Mouse (Mus musculus) MEL (cell line): ENCODE measurements around the gene Exph5. TPM values are rescaled to one million over a fixed set of nuclear protein-coding genes. Genes with fewer than 3 reads are reported as not detected.

Experiments used
- DNase-seq: peaks from one replicate; pipeline ENCODE4 v3.0.0; 2011; ENCODE audit warnings: low read depth, low spot score
- H3K27ac ChIP-seq: 2 replicates; pipeline ENCODE4 v1.5.1; 2012; ENCODE audit warnings: low read depth, mild to moderate bottlenecking, control low read depth, low read length, moderate library complexity; ENCODE audit not compliant: control insufficient read depth
- H3K27me3 ChIP-seq, 2 experiments: fragments of 150-350 bp in 1 of 2; sonication (generic) in 1 of 2; 2 replicates each; pipeline ENCODE4 v1.6.1; 2012; ENCODE audit warnings: low read length in 2 of 2, mild to moderate bottlenecking in 2 of 2, improper control_type of control experiment in 1 of 2, moderate library complexity in 1 of 2; ENCODE audit not compliant: insufficient read depth in 2 of 2, control insufficient read depth in 1 of 2
- H3K36me3 ChIP-seq, 2 experiments: 2 replicates each; pipeline ENCODE4 v1.6.1; 2012 to 2014; ENCODE audit warnings: low read length in 2 of 2, improper control_type of control experiment in 1 of 2, inconsistent platforms in 1 of 2, mild to moderate bottlenecking in 1 of 2; ENCODE audit not compliant: insufficient read depth in 2 of 2, control insufficient read depth in 1 of 2
- H3K4me1 ChIP-seq, 2 experiments: fragments of 150-350 bp in 1 of 2; sonication (generic) in 1 of 2; 2 replicates each; pipeline ENCODE4 v1.6.1; 2012; ENCODE audit warnings: low read length in 2 of 2, improper control_type of control experiment in 1 of 2, mild to moderate bottlenecking in 1 of 2; ENCODE audit not compliant: insufficient read depth in 2 of 2, control insufficient read depth in 1 of 2
- H3K4me3 ChIP-seq, 2 experiments: fragments of 150-350 bp in 1 of 2; sonication (generic) in 1 of 2; 2 replicates each; pipeline ENCODE4 v1.5.1; 2012; ENCODE audit warnings: low read depth in 2 of 2, low read length in 2 of 2, mild to moderate bottlenecking in 2 of 2, moderate library complexity in 2 of 2, control low read depth in 1 of 2, improper control_type of control experiment in 1 of 2; ENCODE audit not compliant: control insufficient read depth in 1 of 2, insufficient read depth in 1 of 2
- H3K79me2 ChIP-seq: 2 replicates; pipeline ENCODE4 v1.6.1; 2012; ENCODE audit warnings: mild to moderate bottlenecking, low read length, moderate library complexity; ENCODE audit not compliant: control insufficient read depth, poor library complexity, insufficient read depth
- H3K9ac ChIP-seq: 2 replicates; pipeline ENCODE4 v1.6.1; 2012; ENCODE audit warnings: low read depth, mild to moderate bottlenecking, control low read depth, low read length, moderate library complexity; ENCODE audit not compliant: control insufficient read depth, poor library complexity, severe bottlenecking
- H3K9me3 ChIP-seq: fragments of 150-350 bp; sonication (generic); replicated peaks from 2 replicates; pipeline ENCODE4 v1.6.1; 2012; ENCODE audit warnings: mild to moderate bottlenecking, low read length, improper control_type of control experiment, moderate library complexity; ENCODE audit not compliant: insufficient read depth
- E2F4 ChIP-seq: IDR thresholded peaks from 2 replicates; pipeline ENCODE4 v1.6.1; 2011; ENCODE audit warnings: low read depth, low read length, improper control_type of control experiment, borderline replicate concordance
- ELF1 ChIP-seq: IDR thresholded peaks from 2 replicates; pipeline ENCODE4 v1.6.1; 2014; ENCODE audit warnings: low read depth, mild to moderate bottlenecking, inconsistent platforms, low read length, improper control_type of control experiment, moderate library complexity
- EP300 ChIP-seq, 2 experiments: IDR thresholded peaks; 2 replicates each; pipeline ENCODE4 v1.6.1; 2011; ENCODE audit warnings: improper control_type of control experiment in 2 of 2, low read length in 2 of 2, low read depth in 1 of 2, mild to moderate bottlenecking in 1 of 2
- HCFC1 ChIP-seq: IDR thresholded peaks from 2 replicates; pipeline ENCODE4 v1.6.1; 2012; ENCODE audit warnings: low read depth, mild to moderate bottlenecking, inconsistent platforms, low read length, improper control_type of control experiment, moderate library complexity
- KAT2A ChIP-seq: conservative IDR thresholded peaks from 2 replicates; pipeline ENCODE4 v1.6.1; 2012; ENCODE audit warnings: low read depth, low read length, improper control_type of control experiment, inconsistent platforms
- MAFK ChIP-seq: IDR thresholded peaks from 2 replicates; pipeline ENCODE4 v1.6.1; 2011; ENCODE audit warnings: low read depth, mild to moderate bottlenecking, low read length, improper control_type of control experiment, borderline replicate concordance
- MAX ChIP-seq: IDR thresholded peaks from 2 replicates; pipeline ENCODE4 v1.6.1; 2011; ENCODE audit warnings: low read length, improper control_type of control experiment
- MXI1 ChIP-seq: IDR thresholded peaks from 2 replicates; pipeline ENCODE4 v1.6.1; 2011; ENCODE audit warnings: mild to moderate bottlenecking, low read depth, low read length, improper control_type of control experiment
- NRF1 ChIP-seq: IDR thresholded peaks from 2 replicates; pipeline ENCODE4 v1.6.1; 2014; ENCODE audit warnings: low read depth, mild to moderate bottlenecking, inconsistent platforms, low read length, improper control_type of control experiment, moderate library complexity; ENCODE audit not compliant: poor library complexity, insufficient read depth, severe bottlenecking
- POLR2AphosphoS2 ChIP-seq: IDR thresholded peaks from 2 replicates; pipeline ENCODE4 v1.6.1; 2011; ENCODE audit warnings: low read length, improper control_type of control experiment
- RCOR1 ChIP-seq: IDR thresholded peaks from 2 replicates; pipeline ENCODE4 v1.6.1; 2012; ENCODE audit warnings: low read depth, mild to moderate bottlenecking, inconsistent platforms, low read length, improper control_type of control experiment
- SIN3A ChIP-seq: IDR thresholded peaks from 2 replicates; pipeline ENCODE4 v1.6.1; 2012; ENCODE audit warnings: low read length, improper control_type of control experiment, inconsistent platforms
- TBP ChIP-seq: IDR thresholded peaks from 2 replicates; pipeline ENCODE4 v1.8.0; 2011; ENCODE audit warnings: low read depth, low read length, improper control_type of control experiment
- TCF12 ChIP-seq: IDR thresholded peaks from 2 replicates; pipeline ENCODE4 v1.6.1; 2014; ENCODE audit warnings: low read depth, mild to moderate bottlenecking, inconsistent platforms, low read length, improper control_type of control experiment, moderate library complexity
- UBTF ChIP-seq: IDR thresholded peaks from 2 replicates; pipeline ENCODE4 v1.6.1; 2012; ENCODE audit warnings: low read depth, mild to moderate bottlenecking, inconsistent platforms, low read length, improper control_type of control experiment, moderate library complexity, borderline replicate concordance; ENCODE audit not compliant: insufficient read depth
- USF1 ChIP-seq: IDR thresholded peaks from 2 replicates; pipeline ENCODE4 v1.6.1; 2014; ENCODE audit warnings: low read depth, mild to moderate bottlenecking, inconsistent platforms, low read length, improper control_type of control experiment, moderate library complexity
- ZMIZ1 ChIP-seq: IDR thresholded peaks from 2 replicates; pipeline ENCODE4 v1.6.1; 2012; ENCODE audit warnings: low read depth, mild to moderate bottlenecking, inconsistent platforms, low read length, improper control_type of control experiment, moderate library complexity
- ZNF384 ChIP-seq: IDR thresholded peaks from 2 replicates; pipeline ENCODE4 v1.6.1; 2012; ENCODE audit warnings: low read depth, mild to moderate bottlenecking, inconsistent platforms, low read length, improper control_type of control experiment
- polyA plus RNA-seq, 2 experiments: library from polyadenylated mRNA; stranded (reverse) in 1 of 2; unstranded in 1 of 2; fragments of >175 nt in 1 of 2; fragments of >200 nt in 1 of 2; gene quantifications; 2 replicates each; pipeline versions ENCODE4 v1.2.1 to v1.2.4; 2012; ENCODE audit warnings: low replicate concordance in 2 of 2, low read depth in 1 of 2; ENCODE audit not compliant: insufficient read length in 2 of 2, insufficient read depth in 1 of 2, missing spikeins in 1 of 2
- total RNA-seq: library from RNA; depleted of rRNA; stranded (reverse); fragments of 300-350 nt; gene quantifications from 2 replicates; pipeline ENCODE4 v1.2.3, GENCODE M21; 2012

The Exph5 gene
- total and polyA plus RNA-seq, 3 experiments = not detected

DNA sequence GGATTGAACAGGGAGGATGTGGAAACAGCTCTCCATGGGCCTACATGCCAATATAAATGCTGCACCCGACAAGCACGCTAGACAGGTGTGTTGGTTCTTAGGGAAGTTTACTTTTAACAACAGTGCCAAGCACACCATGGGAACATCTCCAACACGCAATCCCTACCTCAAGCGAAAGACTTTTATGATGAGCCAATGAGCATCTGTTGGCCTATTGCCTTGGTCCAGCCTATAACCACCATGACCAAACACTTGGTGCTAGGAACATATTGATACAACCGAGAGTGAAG, 32.1 kb upstream of the Exph5 start:
- no peak overlapping the region for H3K9ac ChIP-seq
- no peak overlapping the region for H3K27ac ChIP-seq
- no peaks in the 10 kb centered on the region for H3K79me2 ChIP-seq
- DNase-seq = no peak
- no peaks in the 10 kb centered on the region for H3K9me3 ChIP-seq
- TF ChIP-seq MAX = no peak
- no peak for TF ChIP-seq HCFC1
- TF ChIP-seq RCOR1 = no peak
- TF ChIP-seq NRF1 = no peak
- TF ChIP-seq EP300 (IDR thresholded peaks at IDR 0.05; ENCODE audit: low read depth in 1 of 2, low read length in 2 of 2) = no peak
- H3K4me3 ChIP-seq = no peak overlapping the region
- no peaks in the 10 kb centered on the region for H3K36me3 ChIP-seq
- peaks cover 4 to 5% of the 10 kb centered on the region in 2 experiments; a peak in 3 of 4 replicates for H3K27me3 ChIP-seq
- H3K4me1 ChIP-seq = no peaks in the 10 kb centered on the region

DNA sequence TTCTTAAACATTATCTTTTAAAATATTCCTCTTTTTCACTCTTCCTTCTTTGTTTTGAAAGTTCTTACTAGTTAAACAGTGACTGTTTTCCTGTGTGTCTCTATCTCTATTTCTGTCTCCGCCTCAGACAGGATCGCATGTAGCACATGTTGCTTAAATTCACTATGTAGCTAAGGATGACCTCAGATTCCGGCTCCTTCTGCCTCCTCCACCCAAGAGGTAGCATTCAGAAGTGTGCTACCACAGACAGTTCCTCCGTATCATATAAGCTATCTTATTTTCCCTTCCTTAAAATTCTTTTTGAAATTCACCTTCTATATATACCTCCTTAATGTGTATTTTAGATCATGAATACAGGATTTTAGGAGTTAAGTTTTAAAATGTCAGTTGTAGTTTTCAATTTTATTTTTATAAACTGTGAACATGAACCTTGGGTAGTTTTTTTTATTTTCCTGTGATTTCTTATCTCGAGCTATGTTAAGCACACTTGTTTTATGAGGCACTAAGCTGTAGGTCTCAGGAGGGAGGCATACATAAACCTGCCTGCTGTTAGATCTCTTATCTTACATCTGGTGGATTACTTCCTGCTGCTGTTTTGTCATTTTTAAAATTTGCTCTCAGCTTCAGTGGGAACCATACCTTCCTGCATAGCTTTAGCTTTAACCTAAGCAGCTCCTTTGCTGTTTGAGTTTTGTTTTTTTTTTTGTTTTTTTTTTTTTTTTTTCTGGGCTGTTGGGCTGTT, 30.0 kb upstream of the Exph5 start:
- Histone ChIP-seq H3K4me1 (no peaks in the 10 kb centered on the region), H3K36me3 (no peaks in the 10 kb centered on the region), H3K79me2 (no peaks in the 10 kb centered on the region), H3K27ac (no peak overlapping the region), H3K27me3 (peaks cover 1 to 2% of the 10 kb centered on the region in 2 experiments; a peak in 3 of 4 replicates), H3K9me3 (no peaks in the 10 kb centered on the region), H3K4me3 (no peak overlapping the region), H3K9ac (no peak overlapping the region)
- no peak for DNase-seq
- TF ChIP-seq POLR2AphosphoS2 = no peak
- no peak for TF ChIP-seq SIN3A
- no peak for TF ChIP-seq ELF1

DNA sequence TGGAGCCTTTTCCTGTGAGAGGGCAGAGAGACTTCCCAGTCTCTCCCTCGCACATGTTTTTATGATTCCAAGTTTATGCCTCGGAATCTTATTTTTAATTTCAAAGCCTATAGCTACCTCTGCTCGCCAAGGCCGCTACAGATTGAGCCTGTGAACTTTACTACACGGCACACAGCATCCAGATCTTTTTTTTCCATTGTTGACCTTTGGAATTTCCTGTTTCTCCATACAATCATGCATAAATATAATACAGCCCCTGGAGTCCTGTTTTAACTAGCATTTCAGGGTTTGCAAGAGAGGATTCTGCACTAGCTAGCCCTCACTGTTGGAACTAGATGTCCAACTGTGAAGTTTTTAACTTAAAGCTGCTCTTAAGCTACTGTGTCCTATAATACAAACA, 29.3 kb upstream of the Exph5 start:
- Histone ChIP-seq H3K4me3 (no peak overlapping the region), H3K9ac (no peak overlapping the region), H3K27ac (no peak overlapping the region), H3K27me3 (peaks cover 2% of the 10 kb centered on the region in 2 experiments; a peak in 2 of 4 replicates), H3K36me3 (no peaks in the 10 kb centered on the region), H3K4me1 (no peaks in the 10 kb centered on the region), H3K79me2 (no peaks in the 10 kb centered on the region), H3K9me3 (no peaks in the 10 kb centered on the region)
- TF ChIP-seq UBTF (no peak), TCF12 (no peak), RCOR1 (no peak), TBP (no peak), KAT2A (no peak), ZNF384 (no peak), E2F4 (no peak), EP300 (IDR thresholded peaks at IDR 0.05; ENCODE audit: low read depth in 1 of 2, low read length in 2 of 2) (no peak), MAFK (no peak), USF1 (no peak), MAX (no peak), MXI1 (no peak), ZMIZ1 (no peak)
- no peak for DNase-seq
